ENCODE assay signal across 9 mouse cellular contexts in the genomic region with DNA sequence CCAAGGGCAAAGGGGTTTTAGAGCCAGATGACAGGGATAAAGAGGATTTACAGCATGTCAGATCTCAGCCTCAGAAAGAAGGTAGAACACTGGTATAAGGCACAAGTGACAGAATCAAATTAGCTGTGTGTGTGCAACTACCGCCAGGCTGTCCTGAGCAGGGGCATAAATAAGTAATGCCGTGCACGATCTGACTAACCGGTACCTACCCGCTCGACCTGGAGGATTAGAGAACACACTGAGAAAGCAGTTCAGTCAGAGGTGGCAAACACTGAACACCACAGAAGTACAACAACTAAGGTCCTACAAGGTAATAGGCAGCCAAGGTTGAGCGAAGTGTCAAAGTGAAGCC. TPM values are rescaled to one million over a fixed set of nuclear protein-coding genes. Genes with fewer than 3 reads are reported as not detected.
DNase-seq lines count a peak whose midpoint lies in the region; ATAC-seq and TF ChIP-seq lines count a peak whose summit lies in the region.
"Had no signal": no experiment of that assay in that cellular context is flagged by ENCODE, and none has a peak within 500 bp of the region (broad histone marks: within the 10 kb centered on the region; RNA-seq: fewer than 3 reads in every experiment).

No protein-coding gene starts in this region.

- no peak for TF ChIP-seq CTCF in intestine, postnatal 0 days (IDR thresholded peaks at IDR 0.05; ENCODE audit: low read depth)

- H3K36me3 ChIP-seq in kidney, embryonic 14.5 days (ENCODE audit: control insufficient read depth, insufficient read depth, low read length), result no peaks in the 10 kb centered on the region
- H3K36me3 ChIP-seq in embryonic facial prominence, embryonic 15.5 days, result no peaks in the 10 kb centered on the region
- H3K36me3 ChIP-seq in intestine, postnatal 0 days (ENCODE audit: control insufficient read depth, insufficient read depth), result no peaks in the 10 kb centered on the region
- H3K36me3 ChIP-seq in myocyte (ENCODE audit: control insufficient read depth, insufficient read depth), result no peaks in the 10 kb centered on the region

- H3K4me3 ChIP-seq in kidney, embryonic 14.5 days (ENCODE audit: low read length), result peak overlapping the region; percentile 24; the same call in 1 of the 2 replicates
- peak overlapping the region; percentile 31 for H3K4me3 ChIP-seq in embryonic facial prominence, embryonic 15.5 days (replicated peaks)
- peak overlapping the region; percentile 1; the same call in 1 of the 2 replicates for H3K4me3 ChIP-seq in intestine, postnatal 0 days (ENCODE audit: low read depth, low read length)
- H3K4me3 ChIP-seq in myocyte, result peak overlapping the region; percentile 1

- ATAC-seq in kidney, embryonic 14.5 days (ENCODE audit: low FRiP score, low TSS enrichment), result peak; percentile 45
- peak; percentile 12; the same call in 1 of the 2 replicates for ATAC-seq in embryonic facial prominence, embryonic 15.5 days (ENCODE audit: insufficient number of reproducible peaks, low FRiP score, low TSS enrichment, low read depth)
- ATAC-seq in intestine, postnatal 0 days, result 0 out of 2 replicates have a peak, but pooled peaks have one; percentile 29
- no peak for ATAC-seq in erythroid progenitor cell, adult 5-6 weeks (replicated peaks; ENCODE audit: low FRiP score, poor library complexity, severe bottlenecking)

- no peak for TF ChIP-seq POLR2A in myocyte (IDR thresholded peaks at IDR 0.05; ENCODE audit: insufficient read length, low read depth)

- no peaks in the 10 kb centered on the region for H3K9me3 ChIP-seq in kidney, embryonic 14.5 days (ENCODE audit: control insufficient read depth, low read length)
- H3K9me3 ChIP-seq in embryonic facial prominence, embryonic 15.5 days (replicated peaks), result no peaks in the 10 kb centered on the region
- no peaks in the 10 kb centered on the region for H3K9me3 ChIP-seq in intestine, postnatal 0 days (ENCODE audit: control insufficient read depth)

- H3K27me3 ChIP-seq in kidney, embryonic 14.5 days (ENCODE audit: control insufficient read depth, insufficient read depth, low read length), result no peaks in the 10 kb centered on the region
- H3K27me3 ChIP-seq in embryonic facial prominence, embryonic 15.5 days, result no peaks in the 10 kb centered on the region
- no peaks in the 10 kb centered on the region for H3K27me3 ChIP-seq in intestine, postnatal 0 days (replicated peaks; ENCODE audit: control insufficient read depth, insufficient read depth, low read length)
- no peaks in the 10 kb centered on the region for H3K27me3 ChIP-seq in myocyte (ENCODE audit: control insufficient read depth, insufficient read depth, insufficient read length)

- peak overlapping the region; percentile 14 for H3K27ac ChIP-seq in kidney, embryonic 14.5 days (ENCODE audit: low read depth, low read length)
- no peak overlapping the region; the same call in 1 of the 2 replicates for H3K27ac ChIP-seq in embryonic facial prominence, embryonic 15.5 days (replicated peaks)
- no peak overlapping the region for H3K27ac ChIP-seq in intestine, postnatal 0 days (ENCODE audit: low read depth, low read length)

- no peak for DNase-seq in kidney, adult 11 months
- DNase-seq in gastrocnemius, adult 8-10 months (ENCODE audit: low spot score in 2 of 2), result no peak
- no peak for DNase-seq in adrenal gland, adult 2 months
- DNase-seq: right cerebral cortex, postnatal 14 days had no signal

- no peak overlapping the region for H3K9ac ChIP-seq in kidney, embryonic 14.5 days (ENCODE audit: low read depth, low read length)
- H3K9ac ChIP-seq in embryonic facial prominence, embryonic 15.5 days, result no peak overlapping the region
- H3K9ac ChIP-seq in intestine, postnatal 0 days (ENCODE audit: low read depth, low read length), result no peak overlapping the region

- H3K4me2 ChIP-seq in kidney, embryonic 14.5 days (replicated peaks; ENCODE audit: low read depth, low read length), result peak overlapping the region; percentile 22
- peak overlapping the region; percentile 45 for H3K4me2 ChIP-seq in embryonic facial prominence, embryonic 15.5 days (replicated peaks)
- H3K4me2 ChIP-seq in intestine, postnatal 0 days (replicated peaks; ENCODE audit: low read depth), result peak overlapping the region; percentile 53
- peak overlapping the region; percentile 55 for H3K4me2 ChIP-seq in myocyte (ENCODE audit: low read depth)

- H3ac ChIP-seq in myocyte (ENCODE audit: control insufficient read depth, insufficient read length), result no peak overlapping the region

- H3K4me1 ChIP-seq in kidney, embryonic 14.5 days (ENCODE audit: control insufficient read depth, insufficient read depth, low read length), result peaks cover 15% of the 10 kb centered on the region
- peaks cover 17% of the 10 kb centered on the region for H3K4me1 ChIP-seq in embryonic facial prominence, embryonic 15.5 days
- no peaks in the 10 kb centered on the region for H3K4me1 ChIP-seq in intestine, postnatal 0 days (replicated peaks; ENCODE audit: control insufficient read depth, insufficient read depth, low read length)

- peaks cover 73% of the 10 kb centered on the region for H3K79me2 ChIP-seq in myocyte (ENCODE audit: control insufficient read depth, insufficient read depth)

- WGBS in kidney, embryonic 14.5 days, result 43% methylated on average over 7 of the region's 7 CpGs
- 25% methylated on average over 7 of the region's 7 CpGs for WGBS in embryonic facial prominence, embryonic 15.5 days
- WGBS in intestine, postnatal 0 days, result 29% methylated on average over 7 of the region's 7 CpGs

TF ChIP-seq in myocyte, 11 proteins besides CTCF, POLR2A, EP300 and RAD21:
- TF ChIP-seq CEBPB (IDR thresholded peaks at IDR 0.05; ENCODE audit: insufficient read depth, poor library complexity, severe bottlenecking), result no peak

RNA-seq across cellular contexts. Expression of a gene that starts 15.8 kb away (rescaled TPM):
- polyA plus RNA-seq in kidney, embryonic 14.5 days (2014; fragmentation: Nextera tagmentation; extraction: Ambion mirVana), result 14.5 and 18.5 TPM in 2 replicates
- polyA plus RNA-seq in embryonic facial prominence, embryonic 15.5 days (2015; fragmentation: Nextera tagmentation; extraction: Ambion mirVana), result 11.9 and 12.0 TPM in 2 replicates
- 6.7 and 7.4 TPM in 2 replicates for polyA plus RNA-seq in intestine, postnatal 0 days (2015; fragmentation: Nextera tagmentation; extraction: Ambion mirVana)
- 7.7 TPM for polyA plus RNA-seq in myocyte (2012; fragmentation: generic; extraction: Trizol)
- total RNA-seq in erythroid progenitor cell, adult 5-6 weeks (2015; ENCODE audit: low replicate concordance), result under 0.01 and 0.84 TPM in 2 replicates
- 0.53 and 0.64 TPM in 2 replicates for total RNA-seq in erythroid progenitor cell, adult 5-6 weeks (2017; ENCODE audit: low replicate concordance)
- total RNA-seq in gastrocnemius, adult 8-10 months (2022), result 1 to 10 TPM; 3.5 to 5.7 (median 5.0) TPM
- total RNA-seq in adrenal gland, adult 2 months (2021), result 10 to 100 TPM; 21.9 to 25.7 TPM
- 13.0 and 13.1 TPM in 2 replicates for polyA plus RNA-seq in adrenal gland, adult 2 months (2012; rRNA removed)
